Comparison of ENCODE assay signal across 10 mouse cellular contexts in genomic region chr11:104233574-104234206, GRCm38 (mm10). TPM values are rescaled to one million over a fixed set of nuclear protein-coding genes. Genes with fewer than 3 reads are reported as not detected.
DNase-seq lines count a peak whose midpoint lies in the region; ATAC-seq and TF ChIP-seq lines count a peak whose summit lies in the region.
"Had no signal": no experiment of that assay in that cellular context is flagged by ENCODE, and none has a peak within 500 bp of the region (broad histone marks: within the 10 kb centered on the region; RNA-seq: fewer than 3 reads in every experiment).

No protein-coding gene starts in this region.

- H3K36me3 ChIP-seq in embryonic facial prominence, embryonic 10.5 days (replicated peaks), result no peaks in the 10 kb centered on the region
- no peaks in the 10 kb centered on the region for H3K36me3 ChIP-seq in intestine, postnatal 0 days (ENCODE audit: control insufficient read depth, insufficient read depth)
- H3K36me3 ChIP-seq in liver, postnatal 0 days (replicated peaks; ENCODE audit: insufficient read depth, low read length), result no peaks in the 10 kb centered on the region

- no peaks in the 10 kb centered on the region for H3K9me3 ChIP-seq in embryonic facial prominence, embryonic 10.5 days
- H3K9me3 ChIP-seq in intestine, postnatal 0 days (ENCODE audit: control insufficient read depth), result no peaks in the 10 kb centered on the region
- no peaks in the 10 kb centered on the region for H3K9me3 ChIP-seq in liver, postnatal 0 days (ENCODE audit: low read length)

- no peak for TF ChIP-seq EP300 in liver, postnatal 0 days (IDR thresholded peaks at IDR 0.05; ENCODE audit: low read depth)

- peak; percentile 60 for DNase-seq in cerebellum, adult 11-12 months
- DNase-seq in B cell, adult 2 months, result peak; percentile 33 to 37
- peak; percentile 38 for DNase-seq in embryonic facial prominence, embryonic 10.5 days (ENCODE audit: low spot score)
- DNase-seq in retina, embryonic 14.5 days (ENCODE audit: low spot score), result peak; percentile 7
- no peak for DNase-seq in liver, postnatal 0 days

- H3K9ac ChIP-seq in intestine, postnatal 0 days (ENCODE audit: low read depth, low read length), result no peak overlapping the region
- H3K9ac ChIP-seq in liver, postnatal 0 days (replicated peaks), result no peak overlapping the region

- no peak for ATAC-seq in cerebellum, adult (ENCODE audit: insufficient number of reproducible peaks, low FRiP score, low TSS enrichment)
- ATAC-seq in intestine, postnatal 0 days, result no peak
- no peak for ATAC-seq in liver, postnatal 0 days
- no peak for ATAC-seq in erythroid progenitor cell, adult 5-6 weeks (replicated peaks; ENCODE audit: low FRiP score, poor library complexity, severe bottlenecking)

- H3K4me3 ChIP-seq in embryonic facial prominence, embryonic 10.5 days, result peak overlapping the region; percentile 16
- H3K4me3 ChIP-seq in intestine, postnatal 0 days (ENCODE audit: low read depth, low read length), result peak overlapping the region; percentile 0; the same call in 1 of the 2 replicates
- H3K4me3 ChIP-seq in liver, postnatal 0 days (ENCODE audit: low read depth, low read length), result no peak overlapping the region

- H3K27ac ChIP-seq in embryonic facial prominence, embryonic 10.5 days (replicated peaks), result no peak overlapping the region
- no peak overlapping the region for H3K27ac ChIP-seq in intestine, postnatal 0 days (ENCODE audit: low read depth, low read length)
- H3K27ac ChIP-seq in liver, postnatal 0 days (ENCODE audit: low read depth), result no peak overlapping the region

- H3K4me2 ChIP-seq in intestine, postnatal 0 days (replicated peaks; ENCODE audit: low read depth), result no peak overlapping the region
- H3K4me2 ChIP-seq in liver, postnatal 0 days (ENCODE audit: low read depth, low read length), result no peak overlapping the region

- 1% methylated on average over 30 of the region's 30 CpGs for WGBS in embryonic facial prominence, embryonic 10.5 days
- 7% methylated on average over 30 of the region's 30 CpGs for WGBS in intestine, postnatal 0 days
- WGBS in liver, postnatal 0 days (ENCODE audit: insufficient replicate concordance), result 7% methylated on average over 30 of the region's 30 CpGs

- peaks cover 65% of the 10 kb centered on the region for H3K4me1 ChIP-seq in embryonic facial prominence, embryonic 10.5 days
- no peaks in the 10 kb centered on the region; the same call in 1 of the 2 replicates for H3K4me1 ChIP-seq in intestine, postnatal 0 days (replicated peaks; ENCODE audit: control insufficient read depth, insufficient read depth, low read length)
- peaks cover 16% of the 10 kb centered on the region for H3K4me1 ChIP-seq in liver, postnatal 0 days (ENCODE audit: insufficient read depth)

- H3K27me3 ChIP-seq in embryonic facial prominence, embryonic 10.5 days (replicated peaks; ENCODE audit: low read depth, poor library complexity, severe bottlenecking), result peaks cover 80% of the 10 kb centered on the region
- H3K27me3 ChIP-seq in intestine, postnatal 0 days (replicated peaks; ENCODE audit: control insufficient read depth, insufficient read depth, low read length), result peaks cover 48% of the 10 kb centered on the region
- peaks cover 60% of the 10 kb centered on the region for H3K27me3 ChIP-seq in liver, postnatal 0 days (ENCODE audit: insufficient read depth, low read length)

- TF ChIP-seq CTCF in intestine, postnatal 0 days (IDR thresholded peaks at IDR 0.05; ENCODE audit: low read depth), result no peak
- TF ChIP-seq CTCF in liver, postnatal 0 days (IDR thresholded peaks at IDR 0.05; ENCODE audit: low read depth), result no peak

RNA-seq across cellular contexts. Expression of gene Mapt, which starts 2.5 kb away (rescaled TPM):
- 10.7 and 14.7 TPM in 2 replicates for polyA plus RNA-seq in embryonic facial prominence, embryonic 10.5 days (2016; fragmentation: Nextera tagmentation; extraction: Ambion mirVana)
- 9.1 and 9.2 TPM in 2 replicates for polyA plus RNA-seq in intestine, postnatal 0 days (2015; fragmentation: Nextera tagmentation; extraction: Ambion mirVana)
- polyA plus RNA-seq in liver, postnatal 0 days (2015; fragmentation: Nextera tagmentation; extraction: Ambion mirVana), result 0.28 and 0.33 TPM in 2 replicates
- total RNA-seq in erythroid progenitor cell, adult 5-6 weeks (2015; ENCODE audit: low replicate concordance), result not detected in 2 replicates
- 2.7 TPM in 1 of 2 replicates, not detected in the other for total RNA-seq in erythroid progenitor cell, adult 5-6 weeks (2017; ENCODE audit: low replicate concordance)

RNA-seq across cellular contexts. Expression of gene Sppl2c, which starts 47.6 kb away (rescaled TPM):
- polyA plus RNA-seq in embryonic facial prominence, embryonic 10.5 days (2016; fragmentation: Nextera tagmentation; extraction: Ambion mirVana), result not detected in 2 replicates
- not detected in 2 replicates for polyA plus RNA-seq in intestine, postnatal 0 days (2015; fragmentation: Nextera tagmentation; extraction: Ambion mirVana)
- not detected in 2 replicates for polyA plus RNA-seq in liver, postnatal 0 days (2015; fragmentation: Nextera tagmentation; extraction: Ambion mirVana)
- not detected in 2 replicates for total RNA-seq in erythroid progenitor cell, adult 5-6 weeks (2015; ENCODE audit: low replicate concordance)
- total RNA-seq in erythroid progenitor cell, adult 5-6 weeks (2017; ENCODE audit: low replicate concordance), result not detected in 2 replicates
- total RNA-seq: liver, adult 2 months had no signal
- polyA plus RNA-seq: liver, adult 2 months; stomach, embryonic 16.5 days had no signal
